In genomic region chrX:35997004-35997403, GRCm38 (mm10) we compare ENCODE assay signal across 10 mouse cellular contexts.
DNase-seq lines count a peak whose midpoint lies in the region; ATAC-seq and TF ChIP-seq lines count a peak whose summit lies in the region.
"Had no signal": no experiment of that assay in that cellular context is flagged by ENCODE, and none has a peak within 500 bp of the region (broad histone marks: within the 10 kb centered on the region; RNA-seq: fewer than 3 reads in every experiment).

No protein-coding gene starts in this region.

- 24% methylated on average over 2 of the region's 2 CpGs for WGBS in hindbrain, embryonic 14.5 days
- WGBS in hindbrain, embryonic 13.5 days: 13% methylated on average over 2 of the region's 2 CpGs

- no peak for TF ChIP-seq POLR2A in brain, embryonic 14.5 days (IDR thresholded peaks at IDR 0.05; ENCODE audit: borderline replicate concordance, extremely low read depth, insufficient read depth, insufficient read length, poor library complexity, severe bottlenecking)

- no peak overlapping the region for H3K27ac ChIP-seq in hindbrain, embryonic 14.5 days
- H3K27ac ChIP-seq in hindbrain, embryonic 13.5 days: no peak overlapping the region
- H3K27ac ChIP-seq: embryonic facial prominence, embryonic 12.5 days; limb, embryonic 12.5 days had no signal

- no peaks in the 10 kb centered on the region for H3K36me3 ChIP-seq in hindbrain, embryonic 14.5 days (replicated peaks; ENCODE audit: control insufficient read depth, insufficient read depth)
- H3K36me3 ChIP-seq in hindbrain, embryonic 13.5 days: no peaks in the 10 kb centered on the region
- H3K36me3 ChIP-seq: embryonic facial prominence, embryonic 12.5 days; limb, embryonic 12.5 days had no signal

- no peaks in the 10 kb centered on the region for H3K9me3 ChIP-seq in hindbrain, embryonic 14.5 days (ENCODE audit: control insufficient read depth, low read length)
- no peaks in the 10 kb centered on the region for H3K9me3 ChIP-seq in hindbrain, embryonic 13.5 days
- H3K9me3 ChIP-seq: embryonic facial prominence, embryonic 12.5 days; limb, embryonic 12.5 days had no signal

- peak; percentile 28; the same call in 1 of the 2 replicates for TF ChIP-seq CTCF in brain, embryonic 14.5 days (IDR thresholded peaks at IDR 0.05; ENCODE audit: borderline replicate concordance, extremely low read depth, insufficient read depth, insufficient read length)

- H3K4me3 ChIP-seq in hindbrain, embryonic 14.5 days (replicated peaks; ENCODE audit: low read length): no peak overlapping the region
- no peak overlapping the region for H3K4me3 ChIP-seq in hindbrain, embryonic 13.5 days
- H3K4me3 ChIP-seq: embryonic facial prominence, embryonic 12.5 days; limb, embryonic 12.5 days had no signal

- H3K9ac ChIP-seq in hindbrain, embryonic 14.5 days: no peak overlapping the region
- no peak overlapping the region for H3K9ac ChIP-seq in hindbrain, embryonic 13.5 days
- H3K9ac ChIP-seq: embryonic facial prominence, embryonic 12.5 days; limb, embryonic 12.5 days had no signal

- peak; percentile 69 for DNase-seq in hindbrain, embryonic 14.5 days (ENCODE audit: low spot score)
- peak; percentile 5 for DNase-seq in right cerebral cortex, postnatal 14 days
- no peak for DNase-seq in right cerebral cortex, postnatal 25 days
- peak; percentile 66 for DNase-seq in brain, embryonic 14.5 days (ENCODE audit: low read depth)
- peak; percentile 32 for DNase-seq in kidney, postnatal 10 days
- no peak for DNase-seq in spleen, adult 18-20 months

- no peak overlapping the region for H3K4me2 ChIP-seq in hindbrain, embryonic 14.5 days (replicated peaks)
- no peak overlapping the region for H3K4me2 ChIP-seq in hindbrain, embryonic 13.5 days
- H3K4me2 ChIP-seq: embryonic facial prominence, embryonic 12.5 days; limb, embryonic 12.5 days had no signal

- H3K27me3 ChIP-seq in hindbrain, embryonic 14.5 days (ENCODE audit: control insufficient read depth, insufficient read depth, low read length): no peaks in the 10 kb centered on the region
- H3K27me3 ChIP-seq in hindbrain, embryonic 13.5 days: no peaks in the 10 kb centered on the region
- H3K27me3 ChIP-seq: embryonic facial prominence, embryonic 12.5 days; limb, embryonic 12.5 days had no signal

- no peaks in the 10 kb centered on the region for H3K4me1 ChIP-seq in hindbrain, embryonic 14.5 days (replicated peaks; ENCODE audit: control insufficient read depth, insufficient read depth, low read length)
- H3K4me1 ChIP-seq in hindbrain, embryonic 13.5 days (replicated peaks): no peaks in the 10 kb centered on the region
- H3K4me1 ChIP-seq: embryonic facial prominence, embryonic 12.5 days; limb, embryonic 12.5 days had no signal

- ATAC-seq in hindbrain, embryonic 14.5 days (ENCODE audit: low FRiP score): no peak; the same call in 1 of the 2 replicates
- ATAC-seq in hindbrain, embryonic 13.5 days (ENCODE audit: low FRiP score): no peak
- ATAC-seq in erythroid progenitor cell, adult 5-6 weeks (replicated peaks; ENCODE audit: low FRiP score, poor library complexity, severe bottlenecking): no peak

Comparison
In these comparisons a context has a peak if more than half of its experiments do, and no peak if none do; other contexts are left out.
1. DNase-seq: peak in hindbrain, embryonic 14.5 days (single experiment), right cerebral cortex, postnatal 14 days (single experiment), brain, embryonic 14.5 days (single experiment) and kidney, postnatal 10 days (single experiment); none in right cerebral cortex, postnatal 25 days (single experiment) and spleen, adult 18-20 months (0 of 2).